Comparison of ENCODE assay signal across 14 mouse cellular contexts in genomic region chr1:155791919-155792318, GRCm38 (mm10). TPM values are rescaled to one million over a fixed set of nuclear protein-coding genes. Genes with fewer than 3 reads are reported as not detected.
A peak's percentile ranks its signal among the peaks of the same experiment; 100 is the strongest.
DNase-seq lines count a peak whose midpoint lies in the region; ATAC-seq and TF ChIP-seq lines count a peak whose summit lies in the region.
"Had no signal": no experiment of that assay in that cellular context is flagged by ENCODE, and none has a peak within 500 bp of the region (broad histone marks: within the 10 kb centered on the region; RNA-seq: fewer than 3 reads in every experiment).

No protein-coding gene starts in this region.

- DNase-seq in cerebellum, adult 2 months = no peak
- no peak for DNase-seq in cerebellum, adult 11 months
- peak; percentile 29 to 34 for DNase-seq in kidney, postnatal 4 days
- no peak for DNase-seq in kidney, adult 8-10 months
- no peak for DNase-seq in ES-E14 (ENCODE audit: low read depth, low spot score)
- DNase-seq in liver, embryonic 11.5 days (ENCODE audit: low spot score) = no peak
- DNase-seq in urinary bladder, postnatal 36 days (ENCODE audit: low spot score in 2 of 2) = no peak
- no peak for DNase-seq in heart, adult 9 months (ENCODE audit: low spot score in 2 of 2)
- DNase-seq: heart, postnatal 14 days; kidney, postnatal 25 days; thymus, postnatal 4 days had no signal

- TF ChIP-seq POLR2A in cerebellum, adult 2 months (IDR thresholded peaks at IDR 0.05; ENCODE audit: borderline replicate concordance, insufficient read depth, low read length) = no peak

- H3K36me3 ChIP-seq in ES-E14 (ENCODE audit: control insufficient read depth, insufficient read depth, low read length, poor library complexity, severe bottlenecking) = no peaks in the 10 kb centered on the region
- H3K36me3 ChIP-seq in liver, embryonic 11.5 days (ENCODE audit: control insufficient read depth, insufficient read depth, low read length) = peaks cover 12% of the 10 kb centered on the region

- no peaks in the 10 kb centered on the region for H3K27me3 ChIP-seq in cerebellum, adult 2 months (ENCODE audit: control insufficient read depth, insufficient read depth, low read length)
- no peaks in the 10 kb centered on the region for H3K27me3 ChIP-seq in liver, embryonic 11.5 days (replicated peaks; ENCODE audit: control insufficient read depth, insufficient read depth, low read length)
- H3K27me3 ChIP-seq: embryonic facial prominence, embryonic 15.5 days had no signal

- H3K4me1 ChIP-seq in cerebellum, adult 2 months (ENCODE audit: control insufficient read depth, insufficient read depth, low read length) = peaks cover 15% of the 10 kb centered on the region
- no peaks in the 10 kb centered on the region for H3K4me1 ChIP-seq in ES-E14 (ENCODE audit: control insufficient read depth in 2 of 2, insufficient read depth in 2 of 2, low read length in 2 of 2, poor library complexity in 1 of 2)
- peaks cover 3% of the 10 kb centered on the region; the same call in 1 of the 2 replicates for H3K4me1 ChIP-seq in liver, embryonic 11.5 days (replicated peaks; ENCODE audit: control insufficient read depth, insufficient read depth, low read length)
- H3K4me1 ChIP-seq: embryonic facial prominence, embryonic 15.5 days had no signal

- no peak overlapping the region for H3K27ac ChIP-seq in cerebellum, adult 2 months (ENCODE audit: insufficient read depth, low read length)
- H3K27ac ChIP-seq in ES-E14 (ENCODE audit: insufficient read depth, low read depth, low read length, poor library complexity, severe bottlenecking) = no peak overlapping the region
- no peak overlapping the region for H3K27ac ChIP-seq in liver, embryonic 11.5 days (ENCODE audit: low read depth, low read length)
- H3K27ac ChIP-seq: embryonic facial prominence, embryonic 15.5 days; limb, embryonic 10.5 days had no signal

- in situ Hi-C loops in ES-E14 (cut with MboI; ENCODE audit: low sequenced_read_pairs in 2 of 2, unreplicated experiment in 2 of 2) = no loop called here

- 83% methylated on average over 5 of the region's 5 CpGs for WGBS in cerebellum, adult 2 months
- WGBS in liver, embryonic 11.5 days = 61% methylated on average over 5 of the region's 5 CpGs

- H3K9me3 ChIP-seq in ES-E14 (ENCODE audit: control insufficient read depth, insufficient read depth, low read depth, low read length) = no peaks in the 10 kb centered on the region
- H3K9me3 ChIP-seq in liver, embryonic 11.5 days (ENCODE audit: control insufficient read depth, low read length) = no peaks in the 10 kb centered on the region
- H3K9me3 ChIP-seq: embryonic facial prominence, embryonic 15.5 days; limb, embryonic 10.5 days had no signal

- H3K4me3 ChIP-seq in cerebellum, adult 2 months (replicated peaks; ENCODE audit: insufficient read depth, low read depth, low read length) = no peak overlapping the region
- H3K4me3 ChIP-seq in ES-E14 (ENCODE audit: insufficient read depth in 1 of 2, low read depth in 1 of 2, low read length in 2 of 2, poor library complexity in 1 of 2, severe bottlenecking in 1 of 2) = no peak overlapping the region
- H3K4me3 ChIP-seq in liver, embryonic 11.5 days (ENCODE audit: low read depth, low read length) = no peak overlapping the region
- H3K4me3 ChIP-seq: embryonic facial prominence, embryonic 15.5 days; limb, embryonic 10.5 days had no signal

- no peak overlapping the region for H3K9ac ChIP-seq in ES-E14 (ENCODE audit: insufficient read depth, low read depth, low read length, poor library complexity, severe bottlenecking)
- H3K9ac ChIP-seq in liver, embryonic 11.5 days (ENCODE audit: low read depth, low read length) = no peak overlapping the region
- H3K9ac ChIP-seq: embryonic facial prominence, embryonic 15.5 days had no signal

- H3K4me2 ChIP-seq in liver, embryonic 11.5 days = no peak overlapping the region
- H3K4me2 ChIP-seq: embryonic facial prominence, embryonic 15.5 days had no signal

- ATAC-seq in liver, embryonic 11.5 days (replicated peaks; ENCODE audit: low FRiP score) = 0 out of 2 replicates have a peak, but pooled peaks have one; percentile 35

- TF ChIP-seq CTCF in cerebellum, adult 2 months (IDR thresholded peaks at IDR 0.05; ENCODE audit: borderline replicate concordance, insufficient read depth, low read depth, low read length) = peak; percentile 43; the same call in 1 of the 2 replicates

TF ChIP-seq in ES-E14, 5 proteins besides CTCF, POLR2A, EP300 and RAD21:
- TF ChIP-seq ZC3H11A (IDR thresholded peaks at IDR 0.05; ENCODE audit: borderline replicate concordance, low read depth, low read length) (peak; percentile 58), ZNF384 (IDR thresholded peaks at IDR 0.05; ENCODE audit: low read depth, low read length) (no peak)

RNA-seq across cellular contexts. Expression of gene Qsox1, which starts 20.8 kb away (rescaled TPM):
- polyA plus RNA-seq in cerebellum, adult 2 months (2012; rRNA removed) = 28.4 and 29.0 TPM in 2 replicates
- 25.7 and 38.1 TPM in 2 replicates for total RNA-seq in ES-E14 (2012; rRNA removed)
- polyA plus RNA-seq in liver, embryonic 11.5 days (2014; fragmentation: Nextera tagmentation; extraction: Ambion mirVana) = 22.4 and 26.3 TPM in 2 replicates

RNA-seq across cellular contexts. Expression of gene Lhx4, which starts 40.4 kb away (rescaled TPM):
- 0.55 and 1.0 TPM in 2 replicates for polyA plus RNA-seq in cerebellum, adult 2 months (2012; rRNA removed)
- 0.05 and 0.13 TPM in 2 replicates for total RNA-seq in ES-E14 (2012; rRNA removed)
- polyA plus RNA-seq in liver, embryonic 11.5 days (2014; fragmentation: Nextera tagmentation; extraction: Ambion mirVana) = not detected in 2 replicates
- total RNA-seq: gastrocnemius, adult 18-20 months; heart, postnatal 14 days had no signal
- polyA plus RNA-seq: embryonic facial prominence, embryonic 15.5 days; limb, embryonic 10.5 days had no signal

Comparison
In these comparisons a context has a peak if more than half of its experiments do, and no peak if none do; other contexts are left out.
1. DNase-seq: peak in kidney, postnatal 4 days (2 of 2); none in cerebellum, adult 2 months (0 of 2), cerebellum, adult 11 months (single experiment), kidney, adult 8-10 months (0 of 2), ES-E14 (single experiment), liver, embryonic 11.5 days (single experiment), urinary bladder, postnatal 36 days (0 of 2) and heart, adult 9 months (0 of 2).